ENCODE assay signal across 15 mouse cellular contexts in genomic region chr13:103219999-103220398, GRCm38 (mm10).
DNase-seq lines count a peak whose midpoint lies in the region; ATAC-seq and TF ChIP-seq lines count a peak whose summit lies in the region.
"Had no signal": no experiment of that assay in that cellular context is flagged by ENCODE, and none has a peak within 500 bp of the region (broad histone marks: within the 10 kb centered on the region; RNA-seq: fewer than 3 reads in every experiment).

No protein-coding gene starts in this region.

- no peak overlapping the region for H3K9ac ChIP-seq in forebrain, embryonic 11.5 days (ENCODE audit: low read length)
- no peak overlapping the region for H3K9ac ChIP-seq in forebrain, embryonic 13.5 days
- H3K9ac ChIP-seq: hindbrain, embryonic 14.5 days; liver, embryonic 14.5 days; midbrain, embryonic 12.5 days had no signal

- H3K4me3 ChIP-seq in forebrain, embryonic 11.5 days (ENCODE audit: low read depth, low read length) = no peak overlapping the region
- no peak overlapping the region for H3K4me3 ChIP-seq in forebrain, embryonic 13.5 days
- H3K4me3 ChIP-seq: midbrain, embryonic 12.5 days had no signal

- intact Hi-C loops in heart, postnatal 25 days (cut with DNase I) = loop anchor here (10.0 kb wide), 1 partner anchor 115 kb away; the partner anchor contains the start of gene Mast4

- H3K4me2 ChIP-seq in forebrain, embryonic 11.5 days (ENCODE audit: low read depth, low read length, severe bottlenecking) = no peak overlapping the region
- H3K4me2 ChIP-seq in forebrain, embryonic 13.5 days = no peak overlapping the region
- H3K4me2 ChIP-seq: hindbrain, embryonic 14.5 days had no signal

- no peak for TF ChIP-seq POLR2A in brain, embryonic 14.5 days (IDR thresholded peaks at IDR 0.05; ENCODE audit: borderline replicate concordance, extremely low read depth, insufficient read depth, insufficient read length, poor library complexity, severe bottlenecking)

- no peaks in the 10 kb centered on the region for H3K9me3 ChIP-seq in forebrain, embryonic 11.5 days (ENCODE audit: control insufficient read depth, low read length)
- no peaks in the 10 kb centered on the region for H3K9me3 ChIP-seq in forebrain, embryonic 13.5 days (replicated peaks)
- H3K9me3 ChIP-seq: midbrain, embryonic 12.5 days had no signal

- no peaks in the 10 kb centered on the region for H3K4me1 ChIP-seq in forebrain, embryonic 11.5 days (replicated peaks; ENCODE audit: control insufficient read depth, insufficient read depth, low read length)
- H3K4me1 ChIP-seq in forebrain, embryonic 13.5 days = no peaks in the 10 kb centered on the region

- no peak overlapping the region for H3K27ac ChIP-seq in forebrain, embryonic 11.5 days (ENCODE audit: low read depth, low read length)
- no peak overlapping the region for H3K27ac ChIP-seq in forebrain, embryonic 13.5 days
- H3K27ac ChIP-seq: hindbrain, embryonic 14.5 days; liver, embryonic 14.5 days; midbrain, embryonic 12.5 days had no signal

- WGBS in forebrain, embryonic 11.5 days = 48% methylated on average over 2 of the region's 2 CpGs
- 43% methylated on average over 2 of the region's 2 CpGs for WGBS in forebrain, embryonic 13.5 days

- DNase-seq in forebrain, embryonic 11.5 days (ENCODE audit: low spot score) = peak; percentile 8
- DNase-seq in brain, embryonic 14.5 days (ENCODE audit: low read depth) = peak; percentile 46
- peak; percentile 57 for DNase-seq in heart, adult 8-10 months (ENCODE audit: low spot score)
- DNase-seq in heart, postnatal 25 days (ENCODE audit: low spot score) = peak; percentile 49
- DNase-seq in cerebellum, adult 9-10 months = no peak
- no peak for DNase-seq in kidney, adult 18-20 months
- DNase-seq in layer of hippocampus, adult 9-10 months (ENCODE audit: low spot score) = no peak
- DNase-seq: cerebellum, adult 11-12 months; kidney, adult 2 months; thymus, adult 18-20 months had no signal

- no peak for ATAC-seq in forebrain, embryonic 11.5 days (replicated peaks; ENCODE audit: low FRiP score)
- no peak for ATAC-seq in forebrain, embryonic 13.5 days
- ATAC-seq: activated CD4-positive, CD25-positive, alpha-beta regulatory T cell, adult 4 months had no signal

- H3K36me3 ChIP-seq in forebrain, embryonic 11.5 days (ENCODE audit: control insufficient read depth, insufficient read depth, low read length) = no peaks in the 10 kb centered on the region
- no peaks in the 10 kb centered on the region for H3K36me3 ChIP-seq in forebrain, embryonic 13.5 days (ENCODE audit: poor library complexity, severe bottlenecking)
- H3K36me3 ChIP-seq: midbrain, embryonic 12.5 days had no signal

- no peaks in the 10 kb centered on the region for H3K27me3 ChIP-seq in forebrain, embryonic 11.5 days (ENCODE audit: control insufficient read depth, insufficient read depth, low read length)
- no peaks in the 10 kb centered on the region for H3K27me3 ChIP-seq in forebrain, embryonic 13.5 days
- H3K27me3 ChIP-seq: midbrain, embryonic 12.5 days had no signal

- TF ChIP-seq CTCF in brain, embryonic 14.5 days (IDR thresholded peaks at IDR 0.05; ENCODE audit: borderline replicate concordance, extremely low read depth, insufficient read depth, insufficient read length) = no peak

Comparison
In these comparisons a context has a peak if more than half of its experiments do, and no peak if none do; other contexts are left out.
1. DNase-seq: peak in forebrain, embryonic 11.5 days (single experiment), brain, embryonic 14.5 days (single experiment), heart, adult 8-10 months (single experiment) and heart, postnatal 25 days (single experiment); none in cerebellum, adult 9-10 months (single experiment), kidney, adult 18-20 months (single experiment) and layer of hippocampus, adult 9-10 months (single experiment).